Mouse (Mus musculus) hindbrain, postnatal 0 days (tissue): Measurements from ENCODE around the gene Mettl9. TPM values are rescaled to one million over a fixed set of nuclear protein-coding genes. Genes with fewer than 3 reads are reported as not detected.

Experiments used
- ATAC-seq: fragments of 200-750 bp; cut with Nextera tagmentation; 2 replicates; pipeline ENCODE4 v1.8.0; 2017; ENCODE audit warnings: mild to moderate bottlenecking, moderate TSS enrichment, moderate library complexity
- DNase-seq: peaks from one replicate; pipeline ENCODE4 v3.0.0-alpha.2; 2015; ENCODE audit warnings: low spot score
- H3K27ac ChIP-seq: fragments of 300-500 bp; sonication (generic); 2 replicates; pipeline ENCODE4 v1.5.1; 2014; ENCODE audit warnings: mild to moderate bottlenecking
- H3K27me3 ChIP-seq: fragments of 300-500 bp; sonication (generic); 2 replicates; pipeline ENCODE4 v1.6.1; 2014; ENCODE audit warnings: low read length, mixed read lengths; ENCODE audit not compliant: insufficient read depth
- H3K36me3 ChIP-seq: fragments of 300-500 bp; sonication (generic); 2 replicates; pipeline ENCODE4 v1.6.1; 2014; ENCODE audit warnings: low read length, mixed read lengths; ENCODE audit not compliant: insufficient read depth
- H3K4me1 ChIP-seq: fragments of 300-500 bp; sonication (generic); 2 replicates; pipeline ENCODE4 v1.6.1; 2014; ENCODE audit warnings: antibody characterized with exemption, low read length, mixed read lengths; ENCODE audit not compliant: insufficient read depth
- H3K4me2 ChIP-seq: fragments of 300-500 bp; sonication (generic); 2 replicates; pipeline ENCODE4 v1.6.1; 2014; ENCODE audit warnings: low read depth, mild to moderate bottlenecking, low read length, moderate library complexity, mixed read lengths
- H3K4me3 ChIP-seq: fragments of 300-500 bp; sonication (generic); 2 replicates; pipeline ENCODE4 v1.5.1; 2014; ENCODE audit warnings: low read length
- H3K9ac ChIP-seq: fragments of 300-500 bp; sonication (generic); replicated peaks from 2 replicates; pipeline ENCODE4 v1.6.1; 2014; ENCODE audit warnings: mild to moderate bottlenecking, low read length, moderate library complexity, mixed read lengths
- H3K9me3 ChIP-seq: fragments of 300-500 bp; sonication (generic); 2 replicates; pipeline ENCODE4 v1.6.1; 2016; ENCODE audit warnings: low read length, mixed read lengths
- CTCF ChIP-seq: IDR thresholded peaks from 2 replicates; pipeline ENCODE4 v1.5.1; 2016; ENCODE audit warnings: antibody characterized with exemption, control low read depth, low read depth
- WGBS: fragments of 180-500 bp; shearing (Covaris S2); extraction: QIAGEN DNeasy Blood & Tissue Kit; methylation state at CpG from one replicate; pipeline ENCODE4 v1.1.7; 2014; 5-methylcytosine and 5-hydroxymethylcytosine counted together
- polyA plus RNA-seq: library from polyadenylated mRNA; unstranded; fragments of >200 nt; fragmentation: Nextera tagmentation; extraction: Ambion mirVana; gene quantifications from 2 replicates; pipeline ENCODE4 v1.2.1, GENCODE M21; 2015
- total RNA-seq: library from RNA; depleted of rRNA; stranded (reverse); fragments of >200 nt; gene quantifications from 2 replicates; pipeline ENCODE4 v1.2.3, GENCODE M21; 2014

Gene Mettl9
- total and polyA plus RNA-seq, 2 experiments from 2014 or later = 53.4 to 155 TPM

DNA sequence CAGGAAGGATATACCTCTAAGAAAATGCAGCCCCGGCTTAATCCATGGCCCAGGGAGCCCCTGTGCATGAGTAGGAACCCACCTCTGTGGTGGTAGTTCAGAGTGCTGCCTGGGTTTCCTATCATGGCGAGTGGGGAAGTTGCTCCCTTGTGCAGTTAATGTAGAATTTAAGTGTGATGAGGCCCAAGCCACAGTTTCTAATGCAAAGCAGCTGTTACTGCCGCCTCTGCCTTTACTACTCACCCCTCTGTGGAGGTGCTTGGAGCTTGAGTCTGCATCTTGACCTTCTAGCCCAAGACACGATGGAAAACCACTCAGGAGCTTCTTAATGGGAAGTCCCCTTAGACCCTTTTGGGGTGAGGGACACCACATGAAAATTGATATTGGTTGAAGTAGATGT is 37.0 kb downstream of the Mettl9 start:
- ATAC-seq (no peak), DNase-seq (no peak)
- Histone ChIP-seq H3K4me1 (no peaks in the 10 kb centered on the region), H3K9ac (no peak overlapping the region), H3K4me2 (no peak overlapping the region), H3K27ac (no peak overlapping the region), H3K4me3 (no peak overlapping the region), H3K27me3 (no peaks in the 10 kb centered on the region), H3K36me3 (peaks cover 8% of the 10 kb centered on the region; the same call in 1 of the 2 replicates), H3K9me3 (no peaks in the 10 kb centered on the region)
- no peak for TF ChIP-seq CTCF
- WGBS = 91% methylated on average over 4 of the region's 4 CpGs

GRCm38 (mm10) chr7:121072506-121072905 is 38.3 kb downstream of the Mettl9 start:
- no peak overlapping the region for H3K27ac ChIP-seq
- DNase-seq = no peak
- no peak for ATAC-seq
- no peaks in the 10 kb centered on the region for H3K27me3 ChIP-seq
- no peak for TF ChIP-seq CTCF
- H3K9ac ChIP-seq = no peak overlapping the region
- no peaks in the 10 kb centered on the region for H3K4me1 ChIP-seq
- H3K4me2 ChIP-seq = no peak overlapping the region
- no peaks in the 10 kb centered on the region for H3K9me3 ChIP-seq
- H3K4me3 ChIP-seq = no peak overlapping the region
- 81% methylated on average over 5 of the region's 5 CpGs for whole genome bisulfite sequencing
- H3K36me3 ChIP-seq = peaks cover 12% of the 10 kb centered on the region; the same call in 1 of the 2 replicates

DNA sequence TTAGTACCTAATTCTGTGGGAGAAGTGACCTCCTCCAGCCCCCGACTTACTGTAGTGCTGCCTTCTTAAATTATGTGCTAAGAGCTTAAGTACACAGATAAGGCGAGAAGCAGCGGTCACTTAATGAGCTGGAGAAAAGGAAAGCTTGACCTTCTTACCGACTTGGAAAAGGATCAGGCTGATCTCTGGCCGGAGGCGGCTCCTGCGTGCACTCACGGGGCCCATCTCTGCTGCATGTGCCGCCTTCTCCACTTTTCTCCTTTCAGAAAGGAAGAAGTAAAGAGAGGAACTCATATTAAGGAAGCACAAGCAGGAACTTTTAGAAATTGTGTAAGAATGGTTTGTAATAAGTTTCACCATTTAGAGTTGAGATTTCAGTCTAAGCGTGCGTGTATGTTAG is 40.0 kb downstream of the Mettl9 start, which contains the start of gene Igsf6:
Gene Igsf6, minus strand, starts transcription at position 292 of the 400 bp plus-strand sequence.
- Histone ChIP-seq H3K4me1 (no peaks in the 10 kb centered on the region), H3K9ac (no peak within 1 kb of the TSS), H3K4me3 (no peak within 1 kb of the TSS), H3K4me2 (no peak within 1 kb of the TSS), H3K9me3 (no peaks in the 10 kb centered on the region), H3K27ac (no peak within 1 kb of the TSS), H3K27me3 (no peaks in the 10 kb centered on the region), H3K36me3 (peaks cover 9% of the 10 kb centered on the region; the same call in 1 of the 2 replicates)
- no peak for TF ChIP-seq CTCF
- no peak for DNase-seq
- WGBS = 80% methylated on average over 11 of the region's 11 CpGs
- no peak for ATAC-seq

DNA sequence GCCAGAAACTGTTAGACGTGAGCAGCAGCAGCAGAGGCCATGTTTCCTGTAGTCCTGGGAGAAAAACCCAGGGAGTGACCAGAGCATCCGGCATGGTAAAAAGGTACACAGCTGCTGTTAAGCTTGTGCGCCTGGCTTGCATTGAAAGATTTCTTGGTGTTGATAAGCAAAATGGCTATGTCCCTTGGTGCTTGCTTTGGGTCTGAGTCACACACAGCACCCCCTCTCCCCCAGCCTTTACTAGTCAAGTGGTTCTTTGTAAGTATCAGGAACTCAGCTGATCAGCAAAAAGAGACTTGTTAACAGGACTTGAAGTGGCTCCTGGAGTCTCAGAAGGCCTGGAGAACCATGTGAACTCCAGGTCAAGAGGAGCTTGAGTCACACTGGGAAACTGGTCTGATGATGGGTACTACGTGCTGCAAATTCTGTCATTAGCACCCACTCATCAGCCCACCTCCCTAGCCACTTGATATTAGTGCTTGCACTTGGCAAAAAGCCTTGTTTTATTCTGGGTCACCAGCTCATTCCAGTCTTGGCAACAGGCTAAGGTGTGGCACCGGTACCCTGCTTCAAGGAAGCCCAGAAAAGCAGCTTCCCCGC is 40.7 kb downstream of the Mettl9 start:
- Histone ChIP-seq H3K9ac (no peak overlapping the region), H3K4me2 (no peak overlapping the region), H3K9me3 (no peaks in the 10 kb centered on the region), H3K4me3 (no peak overlapping the region), H3K27ac (no peak overlapping the region), H3K4me1 (no peaks in the 10 kb centered on the region), H3K27me3 (no peaks in the 10 kb centered on the region), H3K36me3 (peaks cover 9% of the 10 kb centered on the region; the same call in 1 of the 2 replicates)
- no peak for TF ChIP-seq CTCF
- ATAC-seq (no peak), DNase-seq (no peak)
- 73% methylated on average over 6 of the region's 6 CpGs for WGBS

GRCm38 (mm10) chr7:121075416-121075815 is 41.2 kb downstream of the Mettl9 start:
- no peak for DNase-seq
- TF ChIP-seq CTCF = no peak
- Histone ChIP-seq H3K4me3 (no peak overlapping the region), H3K27me3 (no peaks in the 10 kb centered on the region), H3K9me3 (no peaks in the 10 kb centered on the region), H3K4me1 (no peaks in the 10 kb centered on the region), H3K9ac (no peak overlapping the region), H3K27ac (no peak overlapping the region), H3K4me2 (no peak overlapping the region), H3K36me3 (peaks cover 9% of the 10 kb centered on the region; the same call in 1 of the 2 replicates)
- WGBS = 80% methylated on average over 5 of the region's 5 CpGs
- no peak for ATAC-seq

GRCm38 (mm10) chr7:121077311-121077710 is 43.1 kb downstream of the Mettl9 start:
- Histone ChIP-seq H3K9ac (no peak overlapping the region), H3K9me3 (no peaks in the 10 kb centered on the region), H3K27ac (no peak overlapping the region), H3K27me3 (no peaks in the 10 kb centered on the region), H3K36me3 (peaks cover 4% of the 10 kb centered on the region; the same call in 1 of the 2 replicates), H3K4me3 (no peak overlapping the region), H3K4me2 (no peak overlapping the region), H3K4me1 (no peaks in the 10 kb centered on the region)
- no peak for DNase-seq
- TF ChIP-seq CTCF = no peak
- ATAC-seq = 0 out of 2 replicates have a peak, but pooled peaks have one; percentile 27
- 89% methylated on average over 6 of the region's 6 CpGs for WGBS

DNA sequence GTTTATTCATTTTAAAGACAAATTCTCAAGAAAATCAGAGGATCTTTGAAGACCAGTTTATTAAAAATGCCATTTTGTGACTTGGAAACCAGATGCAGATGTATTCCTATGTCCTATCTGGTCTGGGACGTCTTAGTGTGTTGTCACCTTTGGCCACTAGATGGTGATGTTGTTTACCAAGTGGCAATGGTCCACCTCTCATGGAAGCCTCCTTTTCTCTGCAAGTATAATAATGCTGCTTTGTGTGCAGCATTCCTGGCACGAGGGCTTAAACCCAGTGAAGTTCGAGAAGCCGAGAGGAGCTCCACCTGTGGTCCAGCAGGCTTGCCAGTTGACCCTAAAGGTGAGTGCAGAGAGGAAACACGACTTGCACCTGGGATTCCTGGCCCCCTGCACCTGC is 43.6 kb downstream of the Mettl9 start:
- Histone ChIP-seq H3K9ac (no peak overlapping the region), H3K9me3 (no peaks in the 10 kb centered on the region), H3K4me2 (no peak overlapping the region), H3K27me3 (no peaks in the 10 kb centered on the region), H3K4me3 (no peak overlapping the region), H3K36me3 (peaks cover 4% of the 10 kb centered on the region; the same call in 1 of the 2 replicates), H3K27ac (no peak overlapping the region), H3K4me1 (no peaks in the 10 kb centered on the region)
- 14% methylated on average over 5 of the region's 5 CpGs for WGBS
- ATAC-seq = peak; percentile 85
- peak; percentile 91 for DNase-seq
- TF ChIP-seq CTCF = peak; percentile 91
